Mouse (Mus musculus): ENCODE measurements around the gene Sart3.

- TF ChIP-seq GATA1 (IDR thresholded peaks at IDR 0.05; ENCODE audit: borderline replicate concordance, low read length) (no peak), FLI1 (IDR thresholded peaks at IDR 0.05; ENCODE audit: low read length) (no peak)
Observed at GRCm38 (mm10) chr5:113810111-113810510, 37.8 kb upstream of the Sart3 start.
